Mouse (Mus musculus) frontal cortex, postnatal 25 days (tissue): Measurements from ENCODE around the gene Peli1.
"Not testable (repeated sequence)": the region's sequence is repeated elsewhere in the genome, so short reads cannot be mapped to it uniquely, and the experiment has no call there.

Source experiments
- DNase-seq, 2 experiments: peaks; one replicate each; pipeline ENCODE4 v3.0.0; 2022; ENCODE audit warnings: low spot score in 2 of 2

The Peli1 gene

GRCm38 (mm10) chr11:21151672-21152071, 60.6 kb downstream of the Peli1 start:
- no peak for DNase-seq

DNA sequence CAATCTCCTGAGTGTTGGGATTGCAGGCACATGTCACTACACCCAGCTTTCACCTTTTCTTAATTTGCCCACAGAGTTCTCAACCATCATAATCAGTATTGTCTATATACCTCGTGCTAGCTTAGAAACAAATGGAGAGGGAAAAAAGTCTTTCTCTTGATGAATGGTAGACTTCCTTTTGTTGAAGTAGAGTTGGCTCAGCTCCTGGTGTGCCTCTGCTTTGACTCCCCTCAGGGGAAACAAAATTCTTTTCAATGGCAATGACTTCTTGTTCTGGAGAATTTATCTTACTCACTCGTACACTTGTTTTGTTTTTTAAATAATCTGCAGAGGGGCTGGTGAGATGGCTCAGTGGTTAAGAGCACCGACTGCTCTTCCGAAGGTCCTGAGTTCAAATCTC, 62.0 kb downstream of the Peli1 start:
- DNase-seq, result no peak

- no peak for DNase-seq
Observed at GRCm38 (mm10) chr11:21157595-21157994, 66.5 kb downstream of the Peli1 start.

GRCm38 (mm10) chr11:21162093-21162492, 71.0 kb downstream of the Peli1 start:
- no peak for DNase-seq

GRCm38 (mm10) chr11:21163143-21163542, 72.1 kb downstream of the Peli1 start:
- no peak for DNase-seq

DNA sequence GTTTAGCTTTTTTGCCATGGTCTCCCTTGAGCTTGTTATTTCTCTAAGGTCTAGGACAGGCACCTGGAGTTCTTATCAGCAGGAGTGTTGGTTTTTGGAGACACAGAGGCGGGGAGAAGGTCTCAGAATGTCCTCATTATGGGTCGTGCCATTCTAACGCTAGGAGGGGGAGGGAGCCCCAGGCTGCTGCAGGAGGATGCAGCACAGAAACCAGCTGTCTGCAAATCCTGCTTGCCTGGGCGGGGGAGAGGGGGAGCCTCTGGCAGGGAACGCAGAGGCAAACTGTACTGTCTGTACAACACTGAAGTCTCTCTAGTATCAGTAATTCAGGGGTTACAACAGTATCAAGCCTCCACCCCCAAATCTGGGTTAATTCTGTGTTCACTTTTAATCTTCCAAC, 72.6 kb downstream of the Peli1 start:
- DNase-seq, result no peak

DNA sequence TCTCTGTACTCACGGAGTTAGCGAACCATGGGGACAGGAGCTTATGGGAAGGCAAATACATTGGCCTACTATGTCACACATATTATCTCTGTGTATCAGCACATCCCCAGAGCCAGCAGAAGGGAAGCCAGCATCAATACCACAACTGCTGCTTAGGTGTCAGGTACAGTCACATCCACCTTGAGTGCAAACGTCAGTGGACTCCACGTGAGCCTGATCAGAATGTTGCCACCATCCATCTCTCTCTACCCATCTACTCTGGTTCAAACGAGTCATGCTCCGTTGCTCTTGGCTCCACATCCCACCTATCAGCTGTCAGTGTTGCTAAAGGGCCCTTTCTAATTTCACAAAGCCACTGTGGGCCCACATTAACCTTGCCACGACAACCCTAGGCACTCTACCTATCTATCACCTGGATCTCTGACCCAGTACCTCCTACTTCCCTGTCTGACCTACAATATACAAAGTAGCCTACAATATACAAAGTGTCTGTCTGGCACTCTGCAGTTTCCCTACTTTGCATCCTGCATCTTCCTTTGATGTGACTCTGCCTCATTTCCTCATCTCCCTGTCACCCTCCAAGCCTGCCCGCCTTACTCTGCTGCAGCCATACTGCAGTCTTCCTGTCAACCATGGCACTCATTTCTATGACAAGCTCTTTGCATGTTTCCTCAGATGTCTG, 73.4 kb downstream of the Peli1 start:
- DNase-seq, result no peak

DNA sequence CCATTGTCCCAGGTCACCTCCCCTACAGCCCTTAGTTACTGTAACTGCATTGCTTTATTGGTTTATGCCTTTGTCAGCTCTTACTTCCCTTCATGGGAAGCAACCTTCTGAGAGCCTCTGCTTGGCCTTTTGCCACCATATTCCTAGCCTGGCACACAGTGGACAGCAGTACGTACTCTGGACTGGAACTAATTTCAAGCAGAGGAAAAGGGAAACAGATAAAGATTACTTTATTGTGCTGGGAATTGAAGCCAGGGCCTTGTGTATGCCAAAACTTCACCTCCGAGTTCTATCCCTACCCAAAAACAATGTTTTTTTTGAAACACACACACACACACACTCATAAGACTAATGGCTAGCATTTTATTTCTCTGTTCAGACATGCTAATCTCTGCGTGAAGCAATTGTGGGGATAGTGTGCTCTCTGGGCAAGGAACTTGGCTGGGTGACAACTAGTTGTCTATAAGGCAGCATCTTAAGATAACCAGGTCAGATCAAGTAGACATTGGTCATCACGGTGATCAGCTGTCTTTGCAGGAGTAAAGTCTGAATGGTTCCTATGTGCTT, 74.0 kb downstream of the Peli1 start:
- DNase-seq, result no peak

- DNase-seq, result no peak
Observed at GRCm38 (mm10) chr11:21166495-21167096, 75.5 kb downstream of the Peli1 start.

DNA sequence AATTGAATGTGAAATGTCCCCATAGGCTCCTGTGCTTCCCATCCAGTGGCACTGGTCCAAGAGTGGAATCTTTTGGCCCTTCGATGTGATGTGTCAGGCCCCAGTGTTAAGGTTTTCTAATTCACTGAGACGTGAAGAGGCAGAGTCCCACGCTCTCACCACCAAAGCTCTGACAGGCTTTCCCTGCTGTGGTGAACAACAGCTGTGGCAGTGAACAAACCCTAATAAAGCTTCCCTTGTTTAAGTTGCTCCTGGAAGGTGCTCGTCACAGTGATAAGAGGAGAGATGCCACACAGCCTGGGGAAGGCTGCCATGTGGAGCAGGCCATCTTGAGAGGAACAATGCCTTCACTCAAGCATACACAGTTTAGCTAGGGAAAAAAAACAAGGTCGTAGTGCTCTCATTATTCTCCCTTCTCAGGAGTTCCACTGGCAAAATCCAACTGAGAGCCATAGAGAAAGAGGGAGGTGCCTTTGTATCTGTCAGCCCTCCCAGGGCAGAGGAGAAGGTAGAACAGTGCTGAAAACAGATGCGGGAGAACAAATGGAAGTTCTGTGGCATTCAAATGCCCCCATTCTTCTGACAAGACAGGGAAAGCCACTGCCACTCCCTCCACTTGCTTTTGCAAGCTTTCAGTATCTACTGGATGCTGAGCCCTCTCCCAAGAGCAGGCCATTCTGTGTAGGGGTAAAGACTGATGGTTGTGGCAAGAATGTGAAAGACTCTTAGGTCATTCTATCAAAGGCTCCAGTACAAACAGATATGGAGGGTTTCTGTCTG, 77.9 kb downstream of the Peli1 start:
- DNase-seq, result no peak

DNA sequence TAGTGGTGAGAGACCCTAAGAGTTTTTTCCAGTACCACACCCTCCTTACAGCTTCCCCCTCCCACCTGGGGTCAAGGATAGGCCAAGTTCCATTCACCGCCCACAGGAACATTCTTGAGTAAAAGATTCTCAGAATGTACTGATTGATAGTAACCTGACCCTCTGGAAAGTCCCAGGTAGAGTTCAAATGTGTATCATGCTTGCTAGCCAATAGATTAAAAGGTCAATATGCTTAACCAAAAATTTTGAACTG, 78.4 kb downstream of the Peli1 start:
- not testable (repeated sequence) for DNase-seq

GRCm38 (mm10) chr11:21172281-21172680, 81.2 kb downstream of the Peli1 start:
- no peak for DNase-seq

DNA sequence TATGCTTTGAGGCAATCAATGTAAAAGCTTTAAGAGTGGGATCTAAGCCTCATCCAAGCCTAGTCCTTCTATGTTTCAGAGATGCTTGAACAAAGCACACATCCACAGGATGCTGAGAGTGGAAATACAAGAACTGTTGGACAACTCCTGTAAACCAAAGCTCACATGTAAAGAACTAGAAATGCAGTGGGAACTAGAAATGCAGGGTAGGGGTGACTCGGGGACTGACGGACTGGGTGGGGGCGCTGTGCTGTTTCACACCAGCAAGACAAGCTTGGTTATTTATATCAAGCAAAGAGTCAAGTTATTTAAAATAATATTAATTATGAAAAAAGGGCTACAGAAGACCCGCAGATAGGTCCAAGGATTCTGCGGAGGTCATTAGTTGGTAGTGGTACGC, 82.8 kb downstream of the Peli1 start:
- no peak for DNase-seq

GRCm38 (mm10) chr11:21174396-21174795, 83.3 kb downstream of the Peli1 start:
- DNase-seq, result no peak

- no peak for DNase-seq
Observed at GRCm38 (mm10) chr11:21175063-21175462, 84.0 kb downstream of the Peli1 start.

DNA sequence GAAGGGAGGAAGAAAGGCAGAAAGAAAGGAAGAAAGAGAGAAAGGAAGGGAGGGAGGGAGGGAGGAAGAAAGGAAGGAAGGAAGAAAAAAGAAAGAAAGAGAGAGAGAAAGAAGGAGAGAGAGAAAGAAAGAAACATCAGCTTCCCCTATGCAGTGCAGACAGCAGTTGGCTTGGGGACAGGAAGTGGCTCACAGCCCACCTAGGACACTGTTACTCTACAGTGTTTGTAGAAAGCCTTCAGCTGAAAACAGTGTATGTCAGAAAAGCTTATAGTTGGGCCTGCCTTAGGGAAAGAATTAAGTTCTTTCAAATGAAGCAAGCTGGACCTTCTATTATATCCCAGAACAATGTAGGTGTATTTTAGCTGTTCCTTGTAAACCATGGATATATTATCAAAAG, 85.4 kb downstream of the Peli1 start:
- no peak for DNase-seq

GRCm38 (mm10) chr11:21178343-21178742, 87.3 kb downstream of the Peli1 start:
- DNase-seq, result no peak

DNA sequence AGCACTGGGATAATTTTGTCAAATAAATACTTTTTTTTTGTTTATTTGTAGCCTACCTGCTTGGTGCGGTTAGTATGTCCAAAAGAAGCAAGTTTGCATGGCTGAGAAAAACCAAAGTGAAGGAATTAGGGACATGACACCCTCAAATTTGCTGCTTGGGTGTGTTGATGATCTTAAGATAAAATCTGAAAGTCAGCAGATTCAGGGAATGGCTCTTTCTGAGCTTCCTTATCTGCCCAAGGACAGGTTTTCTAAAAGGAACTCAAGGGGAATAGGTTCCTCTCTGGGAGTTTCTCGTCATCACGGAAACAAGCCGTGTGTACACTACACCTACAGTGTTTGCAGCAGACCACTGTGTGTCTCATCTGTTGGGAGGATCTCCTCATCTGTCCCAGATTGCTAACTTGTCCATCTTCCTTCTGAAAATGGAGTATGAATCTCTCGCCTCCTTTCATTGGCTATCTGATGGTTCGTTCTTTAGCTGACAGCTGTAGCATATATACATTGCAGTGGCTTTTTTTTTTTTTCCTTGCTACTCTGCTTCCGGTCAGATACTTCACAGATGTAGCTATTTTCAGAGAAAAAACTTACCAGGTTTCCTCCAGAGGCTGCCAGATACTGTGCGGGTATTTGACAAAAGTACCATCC, 88.0 kb downstream of the Peli1 start:
- DNase-seq, result no peak

GRCm38 (mm10) chr11:21179873-21180272, 88.8 kb downstream of the Peli1 start:
- DNase-seq, result not testable (repeated sequence)

DNA sequence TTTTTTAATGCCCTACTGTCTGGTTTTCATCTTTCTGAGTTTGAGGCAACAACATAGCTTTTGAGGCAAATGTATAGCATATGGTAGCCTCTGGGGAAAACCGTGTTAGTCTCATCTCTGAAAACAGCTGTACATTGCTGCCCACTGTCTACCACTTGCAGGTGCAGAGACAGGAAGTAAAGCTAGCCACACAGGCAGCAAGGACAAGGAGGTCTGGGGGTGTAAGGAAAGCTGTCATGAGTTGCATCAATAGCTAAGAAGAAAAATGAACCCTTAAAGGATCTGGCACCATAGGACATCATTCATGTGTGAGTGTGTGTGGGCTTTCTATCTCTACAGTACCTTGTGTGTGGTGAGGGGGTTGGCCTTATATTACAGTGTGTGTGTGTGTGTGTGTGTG, 89.6 kb downstream of the Peli1 start:
- no peak for DNase-seq

GRCm38 (mm10) chr11:21181616-21182015, 90.5 kb downstream of the Peli1 start:
- no peak for DNase-seq

DNA sequence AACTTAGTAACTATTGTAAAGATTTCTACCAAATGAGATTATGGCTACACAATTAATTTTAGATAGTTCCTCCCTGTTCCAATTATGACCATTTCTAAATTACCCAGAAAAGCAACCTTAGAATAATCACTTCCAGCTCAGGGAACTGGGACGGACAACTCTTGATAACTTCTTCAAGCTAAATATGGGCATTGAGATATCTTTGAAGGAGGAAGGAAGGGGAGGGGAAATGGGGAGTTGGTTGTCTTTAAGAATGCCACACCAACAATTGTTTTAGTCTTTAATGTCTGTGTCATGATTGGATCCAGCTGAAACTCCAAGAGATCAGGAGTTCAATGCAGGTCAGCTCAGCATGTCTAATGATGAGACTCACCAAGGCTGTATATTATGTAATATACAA, 91.6 kb downstream of the Peli1 start:
- DNase-seq, result no peak
